Mouse (Mus musculus) ES-Bruce4 (cell line): ENCODE measurements around the gene Tnfrsf18.

Experiments
- CTCF ChIP-seq: IDR thresholded peaks from one replicate; pipeline ENCODE4 v1.8.1; 2011; ENCODE audit warnings: low read depth, low read length
- EP300 ChIP-seq: IDR thresholded peaks from 2 replicates; pipeline ENCODE4 v1.6.1; 2011; ENCODE audit warnings: low read depth, low read length; ENCODE audit not compliant: insufficient read depth
- POLR2A ChIP-seq: IDR thresholded peaks from one replicate; pipeline ENCODE4 v1.8.1; 2011; ENCODE audit warnings: low read length; ENCODE audit not compliant: insufficient read depth

GRCm38 (mm10) chr4:156044754-156045153 is 18.8 kb downstream of the Tnfrsf18 start:
- TF ChIP-seq CTCF: no peak
- TF ChIP-seq POLR2A: no peak
- no peak for TF ChIP-seq EP300
